Mouse (Mus musculus) ES-Bruce4 (cell line): Measurements from ENCODE around the gene Igf1r. TPM values are rescaled to one million over a fixed set of nuclear protein-coding genes. Genes with fewer than 3 reads are reported as not detected.

Source experiments
- H3K27ac ChIP-seq: 2 replicates; pipeline ENCODE4 v1.5.1; 2012; ENCODE audit warnings: low read length, inconsistent platforms; ENCODE audit not compliant: insufficient read depth
- H3K27me3 ChIP-seq: 2 replicates; pipeline ENCODE4 v1.6.1; 2012; ENCODE audit warnings: mild to moderate bottlenecking, low read length, inconsistent platforms; ENCODE audit not compliant: control insufficient read depth, poor library complexity, insufficient read depth, severe bottlenecking
- H3K36me3 ChIP-seq: 2 replicates; pipeline ENCODE4 v1.6.1; 2012; ENCODE audit warnings: inconsistent platforms, mild to moderate bottlenecking, low read length, moderate library complexity; ENCODE audit not compliant: control insufficient read depth, poor library complexity, insufficient read depth, severe bottlenecking
- H3K4me1 ChIP-seq: one replicate; pipeline ENCODE4 v1.8.1; 2011; ENCODE audit warnings: low read length; ENCODE audit not compliant: control insufficient read depth, insufficient read depth
- H3K4me3 ChIP-seq: 2 replicates; pipeline ENCODE4 v1.5.1; 2011; ENCODE audit warnings: low read depth, mild to moderate bottlenecking, low read length
- H3K9ac ChIP-seq: 2 replicates; pipeline ENCODE4 v1.6.1; 2012; ENCODE audit warnings: low read depth, mild to moderate bottlenecking, inconsistent platforms; ENCODE audit not compliant: poor library complexity, severe bottlenecking
- H3K9me3 ChIP-seq: replicated peaks from 2 replicates; pipeline ENCODE4 v1.6.1; 2012; ENCODE audit warnings: mild to moderate bottlenecking, low read length, inconsistent platforms; ENCODE audit not compliant: control insufficient read depth, poor library complexity, insufficient read depth, severe bottlenecking
- CTCF ChIP-seq: IDR thresholded peaks from one replicate; pipeline ENCODE4 v1.8.1; 2011; ENCODE audit warnings: low read depth, low read length
- EP300 ChIP-seq: IDR thresholded peaks from 2 replicates; pipeline ENCODE4 v1.6.1; 2011; ENCODE audit warnings: low read depth, low read length; ENCODE audit not compliant: insufficient read depth
- POLR2A ChIP-seq: IDR thresholded peaks from one replicate; pipeline ENCODE4 v1.8.1; 2011; ENCODE audit warnings: low read length; ENCODE audit not compliant: insufficient read depth
- polyA plus RNA-seq: library from polyadenylated mRNA; stranded (reverse); fragments of >200 nt; gene quantifications from 2 replicates; pipeline ENCODE4 v1.2.4, GENCODE M21; 2011; ENCODE audit warnings: low read depth; ENCODE audit not compliant: missing spikeins, insufficient read depth, insufficient read length

The Igf1r gene
- polyA plus RNA-seq, 1 experiment, result 58.4 TPM

- H3K27ac ChIP-seq, result no peak overlapping the region
- no peaks in the 10 kb centered on the region for H3K27me3 ChIP-seq
- H3K36me3 ChIP-seq, result no peaks in the 10 kb centered on the region
- no peak overlapping the region for H3K4me3 ChIP-seq
- TF ChIP-seq CTCF (no peak), POLR2A (no peak), EP300 (no peak)
- H3K9me3 ChIP-seq, result no peaks in the 10 kb centered on the region
- no peaks in the 10 kb centered on the region for H3K4me1 ChIP-seq
- no peak overlapping the region for H3K9ac ChIP-seq
Observed at GRCm38 (mm10) chr7:67981956-67982355, 29.3 kb downstream of the Igf1r start.

GRCm38 (mm10) chr7:67982809-67983208 lies 30.2 kb downstream of the Igf1r start:
- no peak for TF ChIP-seq CTCF
- no peak for TF ChIP-seq EP300
- TF ChIP-seq POLR2A, result no peak
- H3K27ac ChIP-seq, result no peak overlapping the region
- peaks cover under 1% of the 10 kb centered on the region for H3K4me1 ChIP-seq
- no peak overlapping the region for H3K4me3 ChIP-seq
- H3K9me3 ChIP-seq, result no peaks in the 10 kb centered on the region
- H3K36me3 ChIP-seq, result no peaks in the 10 kb centered on the region
- no peaks in the 10 kb centered on the region for H3K27me3 ChIP-seq
- H3K9ac ChIP-seq, result no peak overlapping the region

- Histone ChIP-seq H3K4me3 (no peak overlapping the region), H3K9ac (no peak overlapping the region), H3K9me3 (no peaks in the 10 kb centered on the region), H3K36me3 (no peaks in the 10 kb centered on the region), H3K4me1 (peaks cover 2% of the 10 kb centered on the region), H3K27me3 (no peaks in the 10 kb centered on the region), H3K27ac (no peak overlapping the region)
- TF ChIP-seq POLR2A (no peak), EP300 (no peak), CTCF (no peak)
Observed at GRCm38 (mm10) chr7:67983451-67983850, 30.8 kb downstream of the Igf1r start.

GRCm38 (mm10) chr7:67985003-67985416 lies 32.4 kb downstream of the Igf1r start:
- no peak overlapping the region for H3K27ac ChIP-seq

GRCm38 (mm10) chr7:67985511-67985910 lies 32.9 kb downstream of the Igf1r start:
- TF ChIP-seq POLR2A (no peak), EP300 (no peak), CTCF (no peak)
- no peak overlapping the region for H3K9ac ChIP-seq
- H3K9me3 ChIP-seq, result no peaks in the 10 kb centered on the region
- no peaks in the 10 kb centered on the region for H3K27me3 ChIP-seq
- no peak overlapping the region for H3K27ac ChIP-seq
- no peak overlapping the region for H3K4me3 ChIP-seq
- H3K36me3 ChIP-seq, result no peaks in the 10 kb centered on the region
- H3K4me1 ChIP-seq, result peaks cover 7% of the 10 kb centered on the region

More at GRCm38 (mm10) chr7:67985003-67985416, 32.4 kb downstream of the Igf1r start:
- Histone ChIP-seq H3K9ac (no peak overlapping the region), H3K36me3 (no peaks in the 10 kb centered on the region), H3K9me3 (no peaks in the 10 kb centered on the region), H3K4me3 (no peak overlapping the region), H3K27me3 (no peaks in the 10 kb centered on the region), H3K4me1 (peaks cover 7% of the 10 kb centered on the region)
- TF ChIP-seq EP300 (no peak), CTCF (no peak), POLR2A (no peak)

- Histone ChIP-seq H3K27ac (no peak overlapping the region), H3K36me3 (no peaks in the 10 kb centered on the region), H3K9me3 (no peaks in the 10 kb centered on the region), H3K9ac (no peak overlapping the region), H3K4me3 (no peak overlapping the region), H3K4me1 (peaks cover 7% of the 10 kb centered on the region), H3K27me3 (no peaks in the 10 kb centered on the region)
- TF ChIP-seq POLR2A (no peak), CTCF (no peak), EP300 (no peak)
Observed at GRCm38 (mm10) chr7:67986277-67986676, 33.6 kb downstream of the Igf1r start.
